Mouse (Mus musculus): ENCODE data around the gene Slc16a6.

- TF ChIP-seq CTCF (IDR thresholded peaks at IDR 0.05; ENCODE audit: low read depth) (no peak), EP300 (IDR thresholded peaks at IDR 0.05; ENCODE audit: low read depth) (no peak)
These were observed 17.1 kb downstream of the Slc16a6 start for GRCm38 (mm10) chr11:109456261-109456660.
